Mouse (Mus musculus) liver, embryonic 14.5 days (tissue): ENCODE measurements around the gene Ctse.

Experiments used
- CTCF ChIP-seq: IDR thresholded peaks from 2 replicates; pipeline ENCODE4 v1.5.1; 2016; ENCODE audit warnings: antibody characterized with exemption, low read depth, control low read depth
- EP300 ChIP-seq: IDR thresholded peaks from 2 replicates; pipeline ENCODE4 v1.6.1; 2016; ENCODE audit warnings: antibody characterized with exemption, low read depth

GRCm38 (mm10) chr1:131671113-131671512 lies 33.0 kb downstream of the Ctse start:
- TF ChIP-seq CTCF (no peak), EP300 (no peak)
